Mouse (Mus musculus): ENCODE data around the gene 2310034G01Rik.

The 2310034G01Rik gene

DNA sequence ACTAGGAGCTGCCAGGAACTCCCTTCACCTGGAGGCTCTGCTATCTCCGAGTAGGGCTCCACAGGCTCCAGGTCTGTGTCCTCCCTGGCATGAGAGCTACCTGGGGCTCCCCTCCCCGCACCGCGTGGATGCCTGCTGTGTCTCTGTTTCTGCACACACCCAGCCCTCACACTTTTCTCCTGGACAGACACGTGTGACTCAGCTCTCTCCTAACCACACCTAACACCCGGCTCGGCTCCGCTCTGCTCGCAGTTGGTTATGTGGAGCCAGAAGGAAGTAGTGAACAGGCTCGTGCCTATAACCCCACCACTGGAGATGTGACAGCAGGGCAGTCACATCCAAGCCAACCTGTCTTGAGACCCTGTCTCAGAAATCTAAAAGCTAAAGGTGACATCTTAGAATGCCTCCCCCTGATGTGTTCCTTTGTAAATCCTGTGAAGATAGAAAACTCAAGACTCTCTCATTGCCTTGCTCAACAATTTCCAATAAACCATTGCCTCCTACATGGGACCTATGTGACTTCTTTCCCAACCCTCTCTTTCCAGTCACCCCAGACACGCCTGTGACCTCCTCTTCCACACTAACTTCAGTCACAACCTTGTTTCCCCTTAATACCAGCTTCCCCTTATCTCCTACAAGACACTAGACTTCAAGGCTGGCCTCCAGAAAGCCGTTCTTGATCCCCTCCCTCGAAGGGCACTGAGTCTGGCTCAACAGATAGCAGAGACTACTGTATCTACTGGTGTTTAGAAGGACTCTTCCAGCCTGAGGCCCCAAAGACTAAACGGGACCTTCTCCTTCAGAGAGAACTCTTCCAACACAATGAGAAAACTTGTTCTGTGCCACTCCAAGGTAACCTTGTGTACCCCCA lies 35.0 kb downstream of the 2310034G01Rik start:
- peak; percentile 41 to 66 for DNase-seq (ENCODE audit: low spot score in 2 of 2)

DNA sequence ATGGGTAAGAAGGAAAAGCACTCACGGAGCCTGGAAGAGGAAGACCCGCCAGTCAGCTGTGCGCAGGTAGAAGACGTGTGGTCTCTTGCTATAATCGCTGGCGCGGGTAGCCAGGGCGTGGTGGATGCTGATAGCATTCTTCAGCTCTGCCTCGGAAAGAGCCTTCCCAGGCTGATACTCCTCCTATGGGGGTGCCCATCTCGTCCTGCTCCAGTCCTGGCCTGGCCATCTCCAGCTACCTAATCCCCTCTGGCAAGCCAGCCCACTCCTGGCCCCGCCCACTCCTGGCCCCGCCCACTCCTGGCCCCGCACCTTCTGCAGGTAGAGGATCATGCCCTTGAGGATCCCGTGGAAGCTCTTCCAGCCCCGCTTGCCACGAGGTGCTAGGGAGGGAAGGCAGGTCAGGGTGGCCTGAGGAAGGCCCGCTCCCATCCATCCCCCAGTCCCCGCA lies 35.9 kb downstream of the 2310034G01Rik start:
- DNase-seq (ENCODE audit: low spot score in 2 of 2), result peak; percentile 67 to 71

DNA sequence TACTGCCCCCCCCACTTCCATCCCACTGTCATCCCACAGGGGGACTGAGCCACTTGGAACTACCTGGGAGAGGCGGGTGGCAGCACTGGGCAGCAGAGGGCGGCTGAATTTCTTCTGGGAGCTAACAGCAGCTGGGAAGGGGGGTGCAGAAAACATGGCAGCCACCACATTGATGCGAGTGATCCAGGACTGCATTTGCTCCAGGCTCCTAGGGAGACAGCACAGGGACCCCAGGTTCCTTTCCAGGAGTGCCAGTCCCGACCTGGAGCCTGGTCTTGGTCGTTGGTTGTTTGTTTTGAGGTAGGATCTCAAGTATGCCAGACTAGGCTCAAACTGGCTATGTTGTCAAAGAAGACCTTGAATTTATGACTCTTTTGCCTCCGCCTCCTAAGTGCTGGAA lies 36.5 kb downstream of the 2310034G01Rik start:
- DNase-seq (ENCODE audit: low spot score in 2 of 2), result peak; percentile 19 to 23

DNA sequence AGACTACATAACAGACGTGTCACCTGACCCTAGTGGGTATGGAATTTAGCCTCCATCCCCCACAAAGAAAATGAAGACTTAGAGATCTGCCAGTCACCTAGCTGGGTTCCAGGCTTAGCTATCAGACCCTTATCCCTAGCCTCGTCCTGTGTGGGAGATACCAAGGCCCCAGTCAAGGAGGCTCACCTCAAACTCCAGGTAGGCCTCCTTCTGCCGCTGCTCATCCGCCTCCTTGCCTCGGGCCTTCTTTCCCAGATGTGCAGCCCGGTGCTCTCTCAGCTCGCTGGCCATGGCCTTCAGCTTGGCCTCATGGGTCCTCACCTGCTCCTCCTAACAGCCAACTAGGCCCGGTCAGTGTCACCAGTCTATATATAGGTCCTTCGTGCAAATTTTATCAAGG lies 37.0 kb downstream of the 2310034G01Rik start:
- peak; percentile 11 to 22 for DNase-seq (ENCODE audit: low spot score in 2 of 2)

DNA sequence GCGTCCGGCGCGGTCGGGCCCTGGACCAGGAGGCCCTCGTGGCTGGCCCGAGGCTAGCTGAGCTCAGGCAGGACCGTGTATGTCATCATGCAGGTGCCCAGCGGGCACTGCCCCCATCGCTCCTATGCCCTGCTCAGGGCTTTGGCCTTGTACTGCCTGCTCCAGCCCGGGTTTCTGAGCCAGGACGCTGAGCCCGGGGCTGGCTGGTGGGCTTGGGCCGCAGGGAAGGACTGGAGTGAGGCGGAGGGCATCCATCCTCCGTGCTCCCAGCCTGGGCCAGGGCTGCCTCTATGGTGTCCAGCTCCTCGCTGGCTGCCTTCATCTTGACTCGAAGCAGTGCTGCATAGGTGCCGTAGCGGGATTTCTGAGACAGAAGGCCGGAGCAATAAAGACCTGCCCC lies 37.5 kb downstream of the 2310034G01Rik start:
- peak; percentile 11 to 18 for DNase-seq (ENCODE audit: low spot score in 2 of 2)

DNA sequence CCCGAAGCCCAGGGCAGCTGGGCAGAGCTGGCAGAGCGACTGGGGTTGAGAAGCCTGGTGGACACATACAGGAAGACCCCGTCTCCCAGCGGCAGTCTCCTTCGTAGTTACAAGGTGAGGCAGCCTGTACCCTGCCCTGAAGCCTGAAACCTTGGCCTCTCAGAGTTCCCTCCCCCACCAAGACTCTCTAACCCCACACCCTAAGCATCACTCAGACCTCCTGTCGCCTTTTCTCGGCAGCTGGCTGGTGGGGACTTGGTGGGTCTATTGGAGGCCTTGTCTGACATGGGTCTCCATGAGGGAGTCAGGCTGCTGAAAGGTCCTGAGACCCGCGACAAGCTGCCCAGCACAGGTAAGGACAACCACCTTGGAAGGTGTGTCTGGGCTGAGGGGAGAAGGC lies 38.8 kb downstream of the 2310034G01Rik start:
- DNase-seq (ENCODE audit: low spot score in 2 of 2), result peak in 1 of 2 experiments; percentile 17

DNA sequence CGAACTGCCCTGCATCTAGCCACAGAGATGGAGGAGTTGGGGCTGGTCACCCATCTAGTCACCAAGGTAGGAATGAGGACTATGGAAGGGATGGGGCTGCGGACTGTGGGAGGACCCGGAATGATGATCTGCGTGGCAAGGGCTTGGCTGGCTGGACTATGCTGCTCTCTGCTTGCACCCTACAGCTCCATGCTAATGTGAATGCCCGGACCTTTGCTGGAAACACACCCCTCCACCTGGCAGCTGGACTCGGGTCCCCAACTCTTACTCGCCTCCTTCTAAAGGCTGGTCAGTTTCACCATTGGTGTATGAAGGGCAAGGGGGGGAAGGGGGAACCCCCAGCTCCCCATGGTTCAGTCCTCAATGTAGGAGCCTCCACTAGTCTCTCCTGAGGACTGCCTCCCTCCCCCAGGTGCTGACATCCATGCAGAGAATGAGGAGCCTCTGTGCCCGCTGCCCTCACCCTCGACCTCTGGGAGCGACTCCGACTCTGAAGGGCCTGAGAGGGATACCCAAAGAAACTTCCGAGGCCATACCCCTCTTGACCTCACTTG lies 39.7 kb downstream of the 2310034G01Rik start:
- peak; percentile 9 to 16 for DNase-seq (ENCODE audit: low spot score in 2 of 2)

DNA sequence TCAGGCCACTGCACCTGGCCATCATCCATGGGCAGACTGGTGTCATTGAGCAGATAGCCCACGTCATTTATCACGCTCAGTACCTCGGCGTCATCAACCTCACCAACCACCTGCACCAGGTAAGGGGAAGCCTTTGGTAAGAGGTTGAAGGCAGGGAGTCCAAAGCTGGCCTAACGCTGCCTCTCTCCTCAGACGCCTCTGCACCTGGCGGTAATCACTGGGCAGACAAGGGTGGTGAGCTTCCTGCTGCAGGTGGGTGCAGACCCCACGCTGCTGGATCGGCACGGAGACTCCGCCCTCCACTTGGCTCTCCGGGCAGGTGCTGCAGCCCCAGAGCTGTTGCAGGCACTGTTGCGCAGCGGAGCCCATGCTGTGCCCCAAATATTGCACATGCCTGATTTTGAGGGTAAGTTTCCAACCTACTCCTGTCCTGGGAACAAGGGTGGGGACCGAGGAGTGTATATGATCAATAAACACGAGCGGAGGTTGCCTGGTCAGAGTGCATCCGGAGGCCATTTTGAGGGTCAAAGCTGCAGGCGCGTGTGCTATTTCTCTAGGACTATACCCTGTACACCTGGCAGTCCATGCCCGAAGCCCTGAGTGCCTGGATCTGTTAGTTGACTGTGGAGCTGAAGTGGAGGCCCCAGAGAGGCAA lies 40.3 kb downstream of the 2310034G01Rik start:
- DNase-seq (ENCODE audit: low spot score in 2 of 2), result peak; percentile 12 to 34

DNA sequence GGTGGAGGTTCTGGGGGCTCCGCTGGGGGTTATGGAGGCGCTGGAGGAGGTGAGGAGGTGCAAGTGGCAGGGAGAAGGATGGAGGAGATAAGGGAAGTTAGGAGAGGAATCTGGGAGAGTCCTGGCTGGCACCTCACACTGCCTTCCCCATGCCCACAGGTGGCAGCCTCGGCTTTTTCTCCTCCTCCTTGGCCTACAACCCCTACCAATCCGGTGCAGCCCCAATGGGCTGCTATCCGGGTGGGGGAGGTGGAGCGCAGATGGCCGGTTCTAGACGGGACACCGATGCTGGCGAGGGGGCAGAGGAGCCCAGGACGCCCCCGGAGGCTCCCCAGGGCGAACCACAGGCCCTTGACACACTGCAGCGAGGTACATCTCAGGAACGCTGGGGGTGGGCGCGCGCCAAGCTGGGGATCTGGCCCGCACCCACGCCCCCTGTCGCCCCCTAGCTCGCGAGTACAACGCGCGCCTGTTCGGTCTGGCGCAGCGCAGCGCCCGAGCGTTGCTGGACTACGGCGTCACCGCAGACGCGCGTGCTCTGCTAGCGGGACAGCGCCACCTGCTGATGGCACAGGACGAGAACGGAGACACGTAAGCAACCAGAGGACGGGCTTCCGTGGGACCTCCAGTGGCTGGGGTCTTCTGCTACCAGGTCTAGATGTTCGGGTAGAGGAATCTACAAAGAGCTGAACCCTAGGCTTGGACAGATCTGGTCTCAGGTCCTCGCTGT lies 41.2 kb downstream of the 2310034G01Rik start:
- peak; percentile 85 to 94 for DNase-seq (ENCODE audit: low spot score in 2 of 2)

DNA sequence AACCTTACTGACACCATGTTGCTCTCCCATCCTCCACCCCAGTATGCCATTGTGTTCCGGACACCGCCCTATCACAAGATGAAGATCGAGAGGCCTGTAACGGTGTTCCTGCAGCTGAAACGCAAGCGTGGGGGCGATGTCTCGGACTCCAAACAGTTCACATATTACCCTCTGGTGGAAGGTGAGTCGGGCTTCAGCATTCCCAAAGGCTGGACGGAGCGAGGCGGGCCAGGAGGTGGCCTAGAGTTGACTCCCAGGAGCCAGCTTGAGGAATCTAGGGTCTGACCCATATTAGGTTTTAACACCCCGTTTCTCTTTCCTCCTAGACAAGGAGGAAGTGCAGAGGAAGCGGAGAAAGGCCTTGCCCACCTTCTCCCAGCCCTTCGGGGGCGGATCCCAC lies 41.8 kb downstream of the 2310034G01Rik start:
- peak; percentile 18 to 25 for DNase-seq (ENCODE audit: low spot score in 2 of 2)

DNA sequence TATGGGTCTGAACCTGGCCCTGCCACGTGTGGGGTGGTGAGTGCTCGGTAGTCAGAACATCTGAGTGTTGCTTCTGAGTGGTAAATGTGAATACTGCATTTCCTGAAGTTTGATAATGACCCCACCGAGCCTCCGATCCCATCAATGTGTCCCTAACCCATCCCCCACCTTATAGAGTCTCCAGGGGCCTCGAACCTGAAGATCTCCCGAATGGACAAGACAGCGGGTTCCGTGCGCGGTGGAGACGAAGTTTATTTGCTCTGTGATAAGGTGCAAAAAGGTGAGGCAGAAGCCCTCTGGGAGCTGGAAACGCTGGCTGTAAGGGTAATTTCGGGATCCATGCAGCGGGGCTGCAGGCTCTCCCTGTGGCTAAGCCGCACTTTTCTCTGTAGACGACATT lies 42.3 kb downstream of the 2310034G01Rik start:
- peak in 1 of 2 experiments; percentile 19 for DNase-seq (ENCODE audit: low spot score in 2 of 2)

DNA sequence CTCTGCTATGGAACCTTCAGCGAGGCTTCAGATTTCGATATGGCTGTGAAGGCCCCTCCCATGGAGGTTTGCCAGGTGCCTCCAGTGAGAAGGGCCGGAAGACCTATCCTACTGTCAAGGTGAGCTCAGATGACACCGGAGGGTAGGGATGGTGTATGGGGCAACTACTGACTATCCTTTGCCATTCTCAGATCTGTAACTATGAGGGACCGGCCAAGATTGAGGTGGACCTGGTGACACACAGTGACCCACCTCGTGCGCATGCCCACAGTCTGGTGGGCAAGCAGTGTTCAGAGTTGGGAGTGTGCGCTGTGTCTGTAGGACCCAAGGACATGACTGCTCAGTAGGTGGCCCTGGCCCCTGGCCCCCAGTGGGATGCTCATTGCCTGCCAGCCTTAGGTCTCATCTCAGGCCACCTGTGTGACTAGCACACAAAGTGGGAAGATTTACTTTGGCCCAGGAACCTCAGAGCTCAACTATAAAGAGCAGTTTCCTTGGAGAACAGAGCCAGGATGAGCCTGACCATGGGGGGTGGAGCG lies 43.3 kb downstream of the 2310034G01Rik start:
- DNase-seq (ENCODE audit: low spot score in 2 of 2), result peak; percentile 5 to 17

DNA sequence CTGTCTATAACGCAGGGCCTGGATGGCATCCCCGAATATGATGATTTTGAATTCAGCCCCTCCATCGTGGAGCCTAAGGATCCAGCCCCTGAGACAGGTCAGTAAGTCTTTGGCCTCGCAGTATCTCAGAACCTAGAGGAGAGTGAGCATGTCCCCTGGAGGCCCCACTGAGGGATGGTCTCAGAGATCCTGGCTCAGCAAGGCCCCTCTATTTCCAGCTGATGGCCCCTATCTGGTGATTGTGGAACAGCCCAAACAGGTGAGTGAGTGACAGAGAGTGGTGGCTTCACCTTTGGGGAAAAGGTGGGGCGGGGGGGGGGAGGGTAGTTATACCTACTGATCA lies 43.9 kb downstream of the 2310034G01Rik start:
- DNase-seq (ENCODE audit: low spot score in 2 of 2), result peak in 1 of 2 experiments; percentile 21

DNA sequence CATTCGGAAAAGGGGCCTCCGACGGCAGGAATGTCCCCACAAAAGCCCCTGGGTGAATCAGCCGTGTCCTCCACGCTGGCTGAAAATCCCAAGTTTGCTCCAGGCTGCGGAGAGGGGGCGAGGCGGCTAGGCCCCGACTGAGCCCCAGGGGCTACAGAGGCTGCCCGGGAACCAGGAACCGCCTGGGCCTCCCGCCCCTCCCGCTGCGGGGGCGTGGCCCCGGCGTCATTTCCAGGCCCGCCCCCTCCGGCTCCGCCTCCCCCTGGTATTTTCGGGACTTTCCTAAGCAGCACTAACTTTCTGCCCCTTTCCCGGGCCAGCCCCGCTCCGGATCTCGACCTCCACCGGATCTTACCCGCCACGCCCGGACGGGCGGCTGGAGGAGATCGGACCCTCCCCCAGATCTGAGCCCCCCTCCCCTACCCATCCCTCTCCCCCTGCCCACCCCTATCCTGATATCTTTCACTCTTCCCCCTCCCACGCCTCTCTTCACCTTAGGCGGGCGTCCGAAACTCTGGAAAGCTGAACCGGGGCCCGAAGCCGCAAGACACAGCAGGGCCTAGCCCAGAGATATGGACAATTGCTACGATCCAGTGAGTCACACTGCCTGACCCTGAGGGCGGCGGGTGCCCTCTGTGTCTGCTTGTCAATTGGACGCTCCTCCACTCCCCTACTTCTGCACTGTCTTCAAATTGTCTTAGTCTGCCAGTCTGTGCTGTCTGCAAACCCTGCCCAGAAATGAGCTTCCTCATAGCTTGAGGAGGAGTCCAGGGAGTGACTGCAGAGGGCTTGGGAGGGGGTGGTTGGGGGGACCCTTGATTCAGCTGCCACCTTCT lies 44.5 kb downstream of the 2310034G01Rik start:
- peak; percentile 88 to 93 for DNase-seq (ENCODE audit: low spot score in 2 of 2)

DNA sequence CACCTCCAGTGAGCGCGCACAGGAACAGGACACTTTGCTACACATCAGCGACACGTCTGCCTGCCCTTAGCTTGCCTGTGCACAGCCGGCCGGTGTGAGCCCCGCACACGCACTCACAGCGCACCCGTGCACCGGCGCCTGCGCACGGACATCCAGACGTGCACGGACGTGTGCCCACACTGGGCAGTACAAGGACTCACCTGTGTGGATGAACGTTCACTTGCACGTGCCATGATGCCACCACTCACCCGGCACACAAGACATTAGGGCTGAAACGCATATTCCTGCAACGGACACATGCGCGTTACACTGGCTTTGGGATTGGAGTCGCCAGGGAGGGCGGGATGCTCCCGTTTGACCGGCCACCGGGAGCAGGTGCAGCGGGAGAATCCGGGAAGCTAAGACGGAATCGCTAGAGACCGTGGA lies 45.2 kb downstream of the 2310034G01Rik start:
- no peak for DNase-seq (ENCODE audit: low spot score in 2 of 2)

DNA sequence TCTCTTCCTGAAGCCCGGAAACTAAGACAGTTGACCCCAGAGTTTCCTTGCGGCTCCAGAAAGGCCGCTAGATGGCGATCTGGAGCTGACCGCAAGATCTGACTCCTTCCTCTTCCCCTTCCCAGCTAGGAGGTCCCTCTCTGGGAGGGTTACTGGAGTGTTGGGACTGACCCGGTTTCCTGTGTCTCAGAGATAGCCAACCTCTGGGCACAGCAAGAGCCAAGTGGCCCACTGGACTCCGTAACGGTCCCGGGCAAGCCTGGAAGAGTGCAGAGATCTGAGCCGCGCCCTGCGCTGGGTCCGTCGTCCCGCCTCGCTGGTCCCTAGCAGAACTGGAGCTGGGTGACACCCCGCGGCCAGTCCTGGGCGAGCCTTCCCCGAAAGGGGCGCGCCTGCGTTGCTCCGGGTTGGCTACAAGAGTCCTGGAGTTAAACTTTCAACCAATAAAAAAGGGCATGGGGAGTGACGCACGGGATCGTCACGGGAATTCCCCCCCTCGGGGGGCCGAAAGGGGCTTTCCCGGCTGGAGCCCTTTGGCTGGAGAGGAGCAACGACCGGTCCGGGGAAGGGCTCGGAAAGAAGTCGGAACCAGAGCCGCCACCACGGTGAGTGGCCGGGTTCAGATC lies 45.8 kb downstream of the 2310034G01Rik start, which contains the start of gene Nfkb2:
TSS of gene Nfkb2 (plus strand) at position 105 of the 626 bp plus-strand sequence.
- DNase-seq (ENCODE audit: low spot score in 2 of 2), result peak; percentile 90 to 92

DNA sequence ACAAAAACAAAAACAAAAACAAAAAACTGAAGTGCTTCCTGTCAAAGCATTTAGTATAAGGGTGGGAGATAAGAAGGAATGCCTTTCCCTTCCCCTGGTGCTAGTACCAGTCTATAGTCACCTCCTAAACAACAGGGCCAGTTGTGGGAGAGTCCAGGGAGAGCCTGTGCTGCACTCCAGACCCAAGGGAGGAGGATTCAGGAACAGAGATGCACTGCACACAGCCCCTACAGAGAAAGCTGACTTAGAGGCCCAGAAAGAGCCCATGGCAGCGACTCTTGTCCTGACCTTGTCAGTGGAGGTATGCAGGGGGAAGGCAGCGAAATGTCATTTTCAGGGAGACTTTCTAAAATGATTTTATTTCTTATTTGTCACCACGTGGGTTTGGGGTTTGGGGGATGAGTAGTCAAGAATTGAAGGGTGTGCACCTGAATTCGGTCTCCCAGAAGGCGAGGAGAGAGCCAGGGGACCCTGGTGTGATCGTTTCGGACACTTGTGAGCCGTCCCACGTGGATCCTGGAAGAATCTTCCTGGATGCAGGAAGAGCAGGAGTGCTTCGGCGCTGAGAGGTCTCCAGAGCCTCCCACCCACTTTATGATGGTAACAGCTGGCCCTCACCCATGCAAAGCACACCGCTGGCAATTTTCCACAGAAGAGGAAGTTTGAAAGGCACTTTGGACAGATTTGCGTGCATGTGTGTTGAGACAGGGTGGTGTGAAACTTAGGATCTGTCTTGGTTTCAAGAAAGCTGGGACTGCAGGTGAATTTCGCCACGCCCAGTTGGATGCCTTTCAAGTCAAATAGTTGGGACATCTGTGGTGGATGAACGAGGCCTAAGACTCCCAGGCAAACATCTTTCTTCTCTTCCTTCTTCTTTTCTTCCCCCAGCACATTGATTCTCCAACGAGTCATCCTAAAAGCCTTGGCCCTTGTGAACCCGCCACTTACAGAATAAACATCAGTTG lies 46.6 kb downstream of the 2310034G01Rik start:
- peak; percentile 4 to 16 for DNase-seq (ENCODE audit: low spot score in 2 of 2)

DNA sequence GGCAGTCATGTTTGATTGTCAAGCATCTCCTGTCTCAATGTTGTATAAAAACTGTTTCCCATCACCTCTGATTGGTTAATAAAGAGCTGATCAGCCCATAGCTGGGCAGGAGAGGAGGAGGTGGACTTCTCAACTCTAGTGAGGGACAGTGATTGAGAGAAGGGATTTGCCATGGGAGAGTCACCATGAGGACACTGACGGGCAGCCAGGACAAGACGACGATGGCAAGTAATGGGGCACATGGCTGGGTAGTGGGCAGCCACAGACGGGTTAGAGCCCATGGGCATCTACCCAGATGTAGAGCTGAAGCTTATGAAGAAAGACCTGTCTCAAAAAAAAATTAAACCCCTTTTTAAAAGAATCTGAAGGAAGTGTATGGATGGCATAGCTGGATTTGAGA lies 47.6 kb downstream of the 2310034G01Rik start:
- no peak for DNase-seq (ENCODE audit: low spot score in 2 of 2)

Measured in spleen, postnatal 10 days (tissue).